Mouse (Mus musculus): ENCODE results near the gene Krt33b.

DNA sequence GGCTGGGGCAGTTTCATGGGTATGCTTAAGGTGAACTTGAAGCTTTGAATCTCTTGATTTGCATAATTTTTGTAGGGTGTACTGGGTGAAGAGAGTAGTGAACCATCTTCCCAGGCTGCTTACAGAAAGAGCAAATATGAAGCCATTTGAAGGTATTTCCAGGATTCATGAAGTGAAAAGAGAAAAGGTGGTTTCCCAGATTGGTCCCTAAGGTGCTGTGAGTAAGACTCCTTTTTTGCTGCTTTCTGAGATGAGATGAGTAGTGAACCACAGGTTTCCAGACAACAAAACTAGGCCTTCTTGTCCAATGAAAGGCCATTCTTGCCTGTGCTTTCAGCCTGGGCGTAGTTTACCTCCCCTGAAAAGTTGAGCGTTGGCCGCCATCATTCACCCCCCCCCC lies 41.1 kb downstream of the Krt33b start:
- TF ChIP-seq CTCF (IDR thresholded peaks at IDR 0.05; ENCODE audit: low read depth) (no peak), EP300 (IDR thresholded peaks at IDR 0.05; ENCODE audit: low read depth) (no peak)

All from liver, postnatal 0 days (tissue).